Mouse (Mus musculus) left cerebral cortex, postnatal 4 days (tissue): Measurements from ENCODE around the gene Dpy19l1. TPM values are rescaled to one million over a fixed set of nuclear protein-coding genes. Genes with fewer than 3 reads are reported as not detected.
A peak's percentile ranks its signal among the peaks of the same experiment; 100 is the strongest.

Experiments
- DNase-seq: peaks from one replicate; pipeline ENCODE4 v3.0.0-alpha.2; 2022
- intact Hi-C: fragments of 180-260 bp; cut with DNase I; formaldehyde crosslinking; loops from one replicate; pipeline ENCODE4 v1.15.1; 2025
- total RNA-seq, 2 experiments: library from RNA; stranded (reverse); gene quantifications; 2 replicates each; pipeline ENCODE4 v1.2.3; 2021

Gene Dpy19l1
- total RNA-seq, 2 experiments from 2014 or later, result 34.2 to 38.4 TPM

GRCm38 (mm10) chr9:24473824-24474223 lies 29.1 kb downstream of the Dpy19l1 start:
- no peak for DNase-seq
- intact Hi-C loops, result no loop called here

- DNase-seq, result no peak
- intact Hi-C loops, result no loop called here
Observed at GRCm38 (mm10) chr9:24472514-24472913, 30.4 kb downstream of the Dpy19l1 start.

GRCm38 (mm10) chr9:24470166-24470565 lies 32.8 kb downstream of the Dpy19l1 start:
- DNase-seq, result no peak
- intact Hi-C loops, result no loop called here

- intact Hi-C loops, result no loop called here
Observed at GRCm38 (mm10) chr9:24467186-24467585, 35.8 kb downstream of the Dpy19l1 start.

GRCm38 (mm10) chr9:24466649-24467048 lies 36.3 kb downstream of the Dpy19l1 start:
- intact Hi-C loops, result no loop called here
- no peak for DNase-seq

More at GRCm38 (mm10) chr9:24467186-24467585, 35.8 kb downstream of the Dpy19l1 start:
- no peak for DNase-seq

GRCm38 (mm10) chr9:24461379-24461961 lies 41.5 kb downstream of the Dpy19l1 start:
- DNase-seq, result no peak
- intact Hi-C loops, result no loop called here

- intact Hi-C loops, result no loop called here
- DNase-seq, result no peak
Observed at GRCm38 (mm10) chr9:24453833-24454232, 49.1 kb downstream of the Dpy19l1 start.

GRCm38 (mm10) chr9:24450976-24451375 lies 52.0 kb downstream of the Dpy19l1 start:
- intact Hi-C loops, result no loop called here

GRCm38 (mm10) chr9:24450524-24450923 lies 52.4 kb downstream of the Dpy19l1 start:
- intact Hi-C loops, result no loop called here
- peak; percentile 32 for DNase-seq

More at GRCm38 (mm10) chr9:24450976-24451375, 52.0 kb downstream of the Dpy19l1 start:
- no peak for DNase-seq

- DNase-seq, result no peak
- intact Hi-C loops, result no loop called here
Observed at GRCm38 (mm10) chr9:24434901-24435300, 68.0 kb downstream of the Dpy19l1 start.

GRCm38 (mm10) chr9:24429721-24430120 lies 73.2 kb downstream of the Dpy19l1 start:
- no peak for DNase-seq
- intact Hi-C loops, result no loop called here

- intact Hi-C loops, result no loop called here
Observed at GRCm38 (mm10) chr9:24425679-24426078, 77.3 kb downstream of the Dpy19l1 start.

GRCm38 (mm10) chr9:24423241-24423640 lies 79.7 kb downstream of the Dpy19l1 start:
- intact Hi-C loops, result no loop called here
- no peak for DNase-seq

More at GRCm38 (mm10) chr9:24425679-24426078, 77.3 kb downstream of the Dpy19l1 start:
- no peak for DNase-seq

GRCm38 (mm10) chr9:24421888-24422287 lies 81.1 kb downstream of the Dpy19l1 start:
- intact Hi-C loops, result no loop called here
- peak; percentile 22 for DNase-seq

GRCm38 (mm10) chr9:24421221-24421620 lies 81.7 kb downstream of the Dpy19l1 start:
- intact Hi-C loops, result no loop called here
- no peak for DNase-seq

- intact Hi-C loops, result no loop called here
- DNase-seq, result no peak
Observed at GRCm38 (mm10) chr9:24420144-24420543, 82.8 kb downstream of the Dpy19l1 start.

GRCm38 (mm10) chr9:24418281-24418680 lies 84.7 kb downstream of the Dpy19l1 start:
- intact Hi-C loops, result no loop called here

GRCm38 (mm10) chr9:24411483-24411882 lies 91.5 kb downstream of the Dpy19l1 start:
- intact Hi-C loops, result no loop called here
- no peak for DNase-seq

More at GRCm38 (mm10) chr9:24418281-24418680, 84.7 kb downstream of the Dpy19l1 start:
- DNase-seq, result peak; percentile 26

- intact Hi-C loops, result no loop called here
- no peak for DNase-seq
Observed at GRCm38 (mm10) chr9:24410439-24410838, 92.5 kb downstream of the Dpy19l1 start.

GRCm38 (mm10) chr9:24407992-24408391 lies 94.9 kb downstream of the Dpy19l1 start:
- intact Hi-C loops, result no loop called here
- no peak for DNase-seq

GRCm38 (mm10) chr9:24394146-24394545 lies 108.8 kb downstream of the Dpy19l1 start:
- intact Hi-C loops, result no loop called here
- DNase-seq, result peak; percentile 13

- no peak for DNase-seq
- intact Hi-C loops, result no loop called here
Observed at GRCm38 (mm10) chr9:24390807-24391370, 112.1 kb downstream of the Dpy19l1 start.
